Comparison of ENCODE assay signal across 10 mouse cellular contexts in the genomic region with DNA sequence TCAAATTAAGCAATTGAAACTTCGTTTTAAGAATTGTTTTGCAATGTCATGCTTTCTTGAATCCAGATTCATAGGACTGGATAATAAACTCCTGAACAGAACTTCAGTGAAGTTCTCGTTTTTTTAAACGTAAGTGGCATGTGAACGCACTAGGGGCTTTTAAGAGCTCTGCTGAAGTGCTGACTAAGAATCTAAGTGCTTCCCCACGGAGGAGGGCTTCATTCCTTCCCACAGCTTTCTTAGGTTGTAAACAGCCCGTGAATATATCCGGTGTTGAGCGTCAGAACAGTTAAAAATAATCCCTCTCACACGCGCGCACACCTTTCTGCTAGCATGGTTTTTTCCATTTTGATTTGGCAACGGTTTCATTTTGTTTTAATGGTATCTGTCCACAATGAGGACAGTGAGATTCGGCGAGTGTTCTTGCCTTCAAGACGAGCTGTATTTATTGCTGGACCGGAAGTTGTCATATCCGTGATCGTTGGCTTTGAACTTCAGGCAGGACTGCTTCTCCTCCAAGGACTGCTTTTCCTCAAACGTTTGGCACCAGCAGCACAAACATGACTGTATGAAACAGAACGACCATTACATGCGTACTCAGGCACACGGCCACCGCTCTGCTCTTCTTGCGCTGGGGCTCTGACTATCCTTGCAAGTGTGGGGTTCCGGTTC. TPM values are rescaled to one million over a fixed set of nuclear protein-coding genes. Genes with fewer than 3 reads are reported as not detected.
A peak's percentile ranks its signal among the peaks of the same experiment; 100 is the strongest.
DNase-seq lines count a peak whose midpoint lies in the region; ATAC-seq and TF ChIP-seq lines count a peak whose summit lies in the region.
"Had no signal": no experiment of that assay in that cellular context is flagged by ENCODE, and none has a peak within 500 bp of the region (broad histone marks: within the 10 kb centered on the region; RNA-seq: fewer than 3 reads in every experiment).

No protein-coding gene starts in this region.

- intact Hi-C loops in left cerebral cortex, postnatal 36 days (cut with DNase I): no loop called here
- intact Hi-C loops in left cerebral cortex, adult 2 months (cut with DNase I): no loop called here

- ATAC-seq in granulocyte monocyte progenitor cell, adult 5-6 weeks (replicated peaks; ENCODE audit: poor library complexity, severe bottlenecking): peak; percentile 53
- ATAC-seq: hindbrain, embryonic 16.5 days had no signal

- TF ChIP-seq CTCF in left cerebral cortex, adult 2 months (IDR thresholded peaks at IDR 0.05): no peak

- no peak overlapping the region for H3K27ac ChIP-seq in left cerebral cortex, adult 2 months

- no peak overlapping the region for H3K4me3 ChIP-seq in left cerebral cortex, adult 2 months

- peak; percentile 40 to 61 for DNase-seq in adrenal gland, adult (ENCODE audit: inconsistent age in 2 of 2, low spot score in 1 of 2)
- DNase-seq in adrenal gland, postnatal 4 days (ENCODE audit: low spot score in 2 of 2): no peak
- DNase-seq in kidney, adult 18-20 months: peak; percentile 33
- DNase-seq in lung, postnatal 14 days: peak; percentile 28
- no peak for DNase-seq in left cerebral cortex, postnatal 36 days (ENCODE audit: low spot score in 2 of 2)
- DNase-seq in left cerebral cortex, adult 18-20 months (ENCODE audit: low spot score in 2 of 2): no peak
- DNase-seq in left cerebral cortex, adult 2 months (ENCODE audit: extremely low spot score in 1 of 2, low spot score in 2 of 2): no peak
- DNase-seq: retina, postnatal 1 day had no signal

RNA-seq across cellular contexts. Expression of a gene that starts 27.4 kb away (rescaled TPM):
- total RNA-seq in adrenal gland, postnatal 4 days (2021): 10 to 100 TPM; 70.9 to 72.0 TPM
- total RNA-seq in granulocyte monocyte progenitor cell, adult 5-6 weeks (2014; fragmentation: Nextera tagmentation): 0.60 and 3.1 TPM in 2 replicates
- total RNA-seq in granulocyte monocyte progenitor cell, adult 5-6 weeks (2017): 0.34 and 0.93 TPM in 2 replicates
- 10 to 100 TPM; 34.2 to 35.2 TPM for total RNA-seq in left cerebral cortex, postnatal 36 days (2021)
- 10 to 100 TPM; 27.4 to 32.0 TPM for total RNA-seq in left cerebral cortex, adult 18-20 months (2021)
- total RNA-seq in left cerebral cortex, adult 2 months (2021): 10 to 100 TPM; 26.9 to 33.1 TPM

Comparison
In these comparisons a context has a peak if more than half of its experiments do, and no peak if none do; other contexts are left out.
1. DNase-seq: peak in adrenal gland, adult (2 of 2), kidney, adult 18-20 months (single experiment) and lung, postnatal 14 days (single experiment); none in adrenal gland, postnatal 4 days (0 of 2), left cerebral cortex, postnatal 36 days (0 of 2), left cerebral cortex, adult 18-20 months (0 of 2) and left cerebral cortex, adult 2 months (0 of 2).
2. RNA of a gene that starts 27.4 kb away (total RNA-seq): 70.9 to 72.0 TPM in adrenal gland, postnatal 4 days, 34.2 to 35.2 TPM in left cerebral cortex, postnatal 36 days, 26.9 to 33.1 TPM in left cerebral cortex, adult 2 months and 27.4 to 32.0 TPM in left cerebral cortex, adult 18-20 months; 0.34 to 3.1 TPM in granulocyte monocyte progenitor cell, adult 5-6 weeks; every median in the first group is over 4 times any median in the second.